Mouse (Mus musculus) hindbrain, embryonic 13.5 days (tissue): ENCODE results near the gene B430306N03Rik. TPM values are rescaled to one million over a fixed set of nuclear protein-coding genes. Genes with fewer than 3 reads are reported as not detected.
"Not testable (repeated sequence)": the region's sequence is repeated elsewhere in the genome, so short reads cannot be mapped to it uniquely, and the experiment has no call there.

Experiments used
- ATAC-seq: fragments of 200-750 bp; cut with Nextera tagmentation; 2 replicates; pipeline ENCODE4 v1.8.0; 2017; ENCODE audit warnings: moderate TSS enrichment; ENCODE audit not compliant: low FRiP score
- H3K27ac ChIP-seq: fragments of 300-500 bp; sonication (generic); 2 replicates; pipeline ENCODE4 v1.5.1; 2015; ENCODE audit warnings: inconsistent platforms, mild to moderate bottlenecking, moderate library complexity
- H3K27me3 ChIP-seq: fragments of 300-500 bp; sonication (generic); 2 replicates; pipeline ENCODE4 v1.6.1; 2015; ENCODE audit warnings: mild to moderate bottlenecking, inconsistent platforms
- H3K36me3 ChIP-seq: fragments of 300-500 bp; sonication (generic); 2 replicates; pipeline ENCODE4 v1.6.1; 2015; ENCODE audit warnings: mild to moderate bottlenecking, inconsistent platforms
- H3K4me1 ChIP-seq: fragments of 300-500 bp; sonication (generic); replicated peaks from 2 replicates; pipeline ENCODE4 v1.6.1; 2015; ENCODE audit warnings: inconsistent platforms
- H3K4me2 ChIP-seq: fragments of 300-500 bp; sonication (generic); 2 replicates; pipeline ENCODE4 v1.6.1; 2015; ENCODE audit warnings: inconsistent platforms, mild to moderate bottlenecking, moderate library complexity
- H3K4me3 ChIP-seq: fragments of 300-500 bp; sonication (generic); 2 replicates; pipeline ENCODE4 v1.5.1; 2015; ENCODE audit warnings: mild to moderate bottlenecking, inconsistent platforms
- H3K9ac ChIP-seq: fragments of 300-500 bp; sonication (generic); 2 replicates; pipeline ENCODE4 v1.6.1; 2015; ENCODE audit warnings: mild to moderate bottlenecking, inconsistent platforms
- H3K9me3 ChIP-seq: fragments of 300-500 bp; sonication (generic); 2 replicates; pipeline ENCODE4 v1.6.1; 2016; ENCODE audit warnings: inconsistent platforms
- WGBS: fragments of 180-500 bp; shearing (Covaris S2); methylation state at CpG from one replicate; pipeline ENCODE4 v1.1.7; 2015; 5-methylcytosine and 5-hydroxymethylcytosine counted together
- polyA plus RNA-seq: library from polyadenylated mRNA; unstranded; fragments of >200 nt; fragmentation: Nextera tagmentation; extraction: Ambion mirVana; gene quantifications from 2 replicates; pipeline ENCODE4 v1.2.1, GENCODE M21; 2015

The B430306N03Rik gene
- polyA plus RNA-seq, 1 experiment from 2014 or later = 0.14 TPM

- no peak overlapping the region for H3K27ac ChIP-seq
- H3K9me3 ChIP-seq = no peaks in the 10 kb centered on the region
- no peaks in the 10 kb centered on the region for H3K36me3 ChIP-seq
- WGBS = 80% methylated on average over 4 of the region's 4 CpGs
- no peaks in the 10 kb centered on the region for H3K27me3 ChIP-seq
- no peak overlapping the region for H3K9ac ChIP-seq
- no peak overlapping the region for H3K4me2 ChIP-seq
- H3K4me1 ChIP-seq = no peaks in the 10 kb centered on the region
- H3K4me3 ChIP-seq = no peak overlapping the region
- no peak for ATAC-seq
These were observed 30.9 kb downstream of the B430306N03Rik start for GRCm38 (mm10) chr17:48346834-48347233.

GRCm38 (mm10) chr17:48347287-48347686, 31.3 kb downstream of the B430306N03Rik start:
- H3K27ac ChIP-seq = no peak overlapping the region
- H3K9ac ChIP-seq = no peak overlapping the region
- H3K9me3 ChIP-seq = no peaks in the 10 kb centered on the region
- no peaks in the 10 kb centered on the region for H3K36me3 ChIP-seq
- no peak for ATAC-seq
- 76% methylated on average over 2 of the region's 2 CpGs for WGBS
- H3K4me1 ChIP-seq = no peaks in the 10 kb centered on the region
- no peak overlapping the region for H3K4me3 ChIP-seq
- H3K4me2 ChIP-seq = no peak overlapping the region
- H3K27me3 ChIP-seq = no peaks in the 10 kb centered on the region

GRCm38 (mm10) chr17:48350681-48351193, 34.8 kb downstream of the B430306N03Rik start:
- Histone ChIP-seq H3K36me3 (no peaks in the 10 kb centered on the region), H3K27me3 (no peaks in the 10 kb centered on the region), H3K4me1 (no peaks in the 10 kb centered on the region), H3K9me3 (no peaks in the 10 kb centered on the region), H3K4me3 (no peak overlapping the region), H3K9ac (no peak overlapping the region), H3K27ac (no peak overlapping the region), H3K4me2 (no peak overlapping the region)
- 77% methylated on average over 5 of the region's 5 CpGs for WGBS
- no peak for ATAC-seq

- not testable (repeated sequence) for H3K4me2 ChIP-seq, H3K9ac ChIP-seq, H3K4me1 ChIP-seq, H3K36me3 ChIP-seq, H3K27me3 ChIP-seq, H3K27ac ChIP-seq, ATAC-seq, H3K4me3 ChIP-seq, H3K9me3 ChIP-seq
- WGBS = 65% methylated on average over 7 of the region's 7 CpGs
These were observed 37.0 kb downstream of the B430306N03Rik start for GRCm38 (mm10) chr17:48352976-48353375.

GRCm38 (mm10) chr17:48355822-48356221, 39.9 kb downstream of the B430306N03Rik start:
- no peak overlapping the region for H3K4me2 ChIP-seq
- no peak for ATAC-seq
- H3K36me3 ChIP-seq = no peaks in the 10 kb centered on the region
- no peaks in the 10 kb centered on the region for H3K27me3 ChIP-seq
- no peak overlapping the region for H3K4me3 ChIP-seq
- 95% methylated on average over 3 of the region's 3 CpGs for WGBS
- no peaks in the 10 kb centered on the region for H3K4me1 ChIP-seq
- no peak overlapping the region for H3K27ac ChIP-seq
- no peak overlapping the region for H3K9ac ChIP-seq
- H3K9me3 ChIP-seq = no peaks in the 10 kb centered on the region

GRCm38 (mm10) chr17:48357892-48358291, 42.0 kb downstream of the B430306N03Rik start:
- no peak overlapping the region for H3K4me2 ChIP-seq
- H3K27ac ChIP-seq = no peak overlapping the region
- no peaks in the 10 kb centered on the region for H3K9me3 ChIP-seq
- H3K4me1 ChIP-seq = no peaks in the 10 kb centered on the region
- H3K4me3 ChIP-seq = no peak overlapping the region
- WGBS = 33% methylated on average over 2 of the region's 2 CpGs
- H3K9ac ChIP-seq = no peak overlapping the region
- no peak for ATAC-seq
- no peaks in the 10 kb centered on the region for H3K27me3 ChIP-seq
- no peaks in the 10 kb centered on the region for H3K36me3 ChIP-seq

GRCm38 (mm10) chr17:48359616-48360015, 43.7 kb downstream of the B430306N03Rik start, which contains the start of gene Treml1:
Gene Treml1, plus strand, starts transcription at chr17:48359916.
- no peaks in the 10 kb centered on the region for H3K27me3 ChIP-seq
- no peak for ATAC-seq
- H3K27ac ChIP-seq = no peak within 1 kb of the TSS
- H3K4me2 ChIP-seq = no peak within 1 kb of the TSS
- no peak within 1 kb of the TSS for H3K4me3 ChIP-seq
- H3K36me3 ChIP-seq = no peaks in the 10 kb centered on the region
- no peak within 1 kb of the TSS for H3K9ac ChIP-seq
- no peaks in the 10 kb centered on the region for H3K4me1 ChIP-seq
- WGBS = 83% methylated on average over 7 of the region's 7 CpGs
- no peaks in the 10 kb centered on the region for H3K9me3 ChIP-seq

GRCm38 (mm10) chr17:48360462-48360861, 44.5 kb downstream of the B430306N03Rik start:
- H3K36me3 ChIP-seq = no peaks in the 10 kb centered on the region
- no peaks in the 10 kb centered on the region for H3K4me1 ChIP-seq
- H3K27ac ChIP-seq = no peak overlapping the region
- H3K27me3 ChIP-seq = no peaks in the 10 kb centered on the region
- 91% methylated on average over 4 of the region's 4 CpGs for WGBS
- H3K9ac ChIP-seq = no peak overlapping the region
- H3K4me3 ChIP-seq = no peak overlapping the region
- no peaks in the 10 kb centered on the region for H3K9me3 ChIP-seq
- ATAC-seq = no peak
- H3K4me2 ChIP-seq = no peak overlapping the region

- WGBS = 76% methylated on average over 3 of the region's 3 CpGs
- Histone ChIP-seq H3K4me3 (no peak overlapping the region), H3K27me3 (no peaks in the 10 kb centered on the region), H3K4me2 (no peak overlapping the region), H3K36me3 (no peaks in the 10 kb centered on the region), H3K9me3 (no peaks in the 10 kb centered on the region), H3K4me1 (no peaks in the 10 kb centered on the region), H3K9ac (no peak overlapping the region), H3K27ac (no peak overlapping the region)
- no peak for ATAC-seq
These were observed 46.4 kb downstream of the B430306N03Rik start for GRCm38 (mm10) chr17:48362346-48362745.

- H3K27me3 ChIP-seq = no peaks in the 10 kb centered on the region
- ATAC-seq = no peak
- H3K4me2 ChIP-seq = no peak overlapping the region
- H3K9ac ChIP-seq = no peak overlapping the region
- no peaks in the 10 kb centered on the region for H3K36me3 ChIP-seq
- WGBS = 90% methylated on average over 8 of the region's 8 CpGs
- H3K4me3 ChIP-seq = no peak overlapping the region
- no peaks in the 10 kb centered on the region for H3K4me1 ChIP-seq
- H3K27ac ChIP-seq = no peak overlapping the region
- H3K9me3 ChIP-seq = no peaks in the 10 kb centered on the region
These were observed 47.0 kb downstream of the B430306N03Rik start for GRCm38 (mm10) chr17:48362966-48363365.

- H3K27ac ChIP-seq = no peak overlapping the region
- no peak for ATAC-seq
- WGBS = 79% methylated on average over 6 of the region's 6 CpGs
These were observed 47.6 kb downstream of the B430306N03Rik start for GRCm38 (mm10) chr17:48363421-48363965.

GRCm38 (mm10) chr17:48365511-48366155, 49.7 kb downstream of the B430306N03Rik start:
- 71% methylated on average over 9 of the region's 9 CpGs for WGBS
- no peak for ATAC-seq
- no peak overlapping the region for H3K4me2 ChIP-seq

More at GRCm38 (mm10) chr17:48363421-48363965, 47.6 kb downstream of the B430306N03Rik start:
- Histone ChIP-seq H3K9ac (no peak overlapping the region), H3K36me3 (no peaks in the 10 kb centered on the region), H3K27me3 (no peaks in the 10 kb centered on the region), H3K4me2 (no peak overlapping the region), H3K4me3 (no peak overlapping the region), H3K4me1 (no peaks in the 10 kb centered on the region), H3K9me3 (no peaks in the 10 kb centered on the region)

GRCm38 (mm10) chr17:48366806-48367205, 50.9 kb downstream of the B430306N03Rik start:
- Histone ChIP-seq H3K27ac (no peak overlapping the region), H3K9me3 (no peaks in the 10 kb centered on the region), H3K4me3 (no peak overlapping the region), H3K36me3 (no peaks in the 10 kb centered on the region), H3K27me3 (no peaks in the 10 kb centered on the region), H3K4me1 (no peaks in the 10 kb centered on the region), H3K9ac (no peak overlapping the region), H3K4me2 (no peak overlapping the region)
- no peak for ATAC-seq
- WGBS = 89% methylated on average over 5 of the region's 5 CpGs

More at GRCm38 (mm10) chr17:48365511-48366155, 49.7 kb downstream of the B430306N03Rik start:
- Histone ChIP-seq H3K9ac (no peak overlapping the region), H3K9me3 (no peaks in the 10 kb centered on the region), H3K4me1 (no peaks in the 10 kb centered on the region), H3K27ac (no peak overlapping the region), H3K27me3 (no peaks in the 10 kb centered on the region), H3K36me3 (no peaks in the 10 kb centered on the region), H3K4me3 (no peak overlapping the region)
